Mouse (Mus musculus): ENCODE data around the gene Kif17.

- TF ChIP-seq HCFC1 (IDR thresholded peaks at IDR 0.05; ENCODE audit: borderline replicate concordance, insufficient read depth, low read length) (no peak), ZC3H11A (IDR thresholded peaks at IDR 0.05; ENCODE audit: borderline replicate concordance, low read depth, low read length) (no peak)
Observed at GRCm38 (mm10) chr4:138322692-138323091, 72.5 kb downstream of the Kif17 start.
